Mouse (Mus musculus) heart, adult 8-10 months (tissue): ENCODE results near the gene Mrpl23. TPM values are rescaled to one million over a fixed set of nuclear protein-coding genes. Genes with fewer than 3 reads are reported as not detected.
A peak's percentile ranks its signal among the peaks of the same experiment; 100 is the strongest.

Source experiments
- DNase-seq: peaks from one replicate; pipeline ENCODE4 v3.0.0; 2022; ENCODE audit warnings: low spot score
- total RNA-seq, 4 experiments: library from RNA; stranded (reverse); gene quantifications; 2 replicates each; pipeline ENCODE4 v1.2.4; 2022

The Mrpl23 gene
- total RNA-seq, 4 experiments from 2014 or later: 0.90 to 35.4 (median 16.1) TPM

GRCm38 (mm10) chr7:142551691-142552090 lies 19.2 kb downstream of the Mrpl23 start:
- no peak for DNase-seq

DNA sequence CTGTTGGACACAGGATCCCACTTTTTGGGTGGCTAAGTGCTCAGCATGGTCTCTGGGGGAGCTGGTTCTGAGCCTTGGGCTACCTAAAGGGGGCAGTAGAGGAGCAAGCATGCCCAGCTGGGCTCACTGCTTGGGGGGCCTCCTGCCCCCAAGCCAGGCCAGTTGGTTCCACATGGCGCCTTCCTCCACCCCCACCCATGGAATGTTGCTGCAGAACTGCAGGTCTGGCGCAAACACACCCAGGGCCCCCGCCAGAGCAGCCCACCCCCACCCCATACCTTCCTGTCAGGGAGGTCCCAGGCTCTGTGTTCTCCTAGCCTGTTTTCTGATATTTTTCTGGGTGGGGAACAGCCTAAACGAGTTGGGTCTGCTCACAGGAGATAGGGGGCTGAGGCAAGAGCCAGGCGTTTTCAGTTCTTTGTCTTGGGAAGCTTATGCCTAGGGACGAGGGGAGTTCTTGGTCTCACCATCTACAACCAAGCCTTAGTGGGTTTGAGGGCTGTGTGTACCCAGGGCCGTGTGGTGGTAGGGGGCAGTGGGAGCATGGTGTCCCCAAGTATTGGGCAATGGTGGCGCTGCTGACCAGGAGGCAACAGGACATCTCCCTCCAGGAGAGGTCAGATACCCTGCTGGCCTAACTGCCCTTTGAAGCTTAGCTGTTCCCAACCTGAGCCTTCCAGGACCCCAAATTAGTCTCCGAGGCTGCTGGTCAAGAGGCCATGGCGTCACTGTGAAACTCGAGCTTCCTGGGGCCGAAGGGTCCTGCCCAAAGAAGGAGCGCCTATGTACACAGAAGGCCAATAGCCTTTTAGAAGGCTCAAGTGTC lies 20.3 kb downstream of the Mrpl23 start:
- DNase-seq: no peak

DNA sequence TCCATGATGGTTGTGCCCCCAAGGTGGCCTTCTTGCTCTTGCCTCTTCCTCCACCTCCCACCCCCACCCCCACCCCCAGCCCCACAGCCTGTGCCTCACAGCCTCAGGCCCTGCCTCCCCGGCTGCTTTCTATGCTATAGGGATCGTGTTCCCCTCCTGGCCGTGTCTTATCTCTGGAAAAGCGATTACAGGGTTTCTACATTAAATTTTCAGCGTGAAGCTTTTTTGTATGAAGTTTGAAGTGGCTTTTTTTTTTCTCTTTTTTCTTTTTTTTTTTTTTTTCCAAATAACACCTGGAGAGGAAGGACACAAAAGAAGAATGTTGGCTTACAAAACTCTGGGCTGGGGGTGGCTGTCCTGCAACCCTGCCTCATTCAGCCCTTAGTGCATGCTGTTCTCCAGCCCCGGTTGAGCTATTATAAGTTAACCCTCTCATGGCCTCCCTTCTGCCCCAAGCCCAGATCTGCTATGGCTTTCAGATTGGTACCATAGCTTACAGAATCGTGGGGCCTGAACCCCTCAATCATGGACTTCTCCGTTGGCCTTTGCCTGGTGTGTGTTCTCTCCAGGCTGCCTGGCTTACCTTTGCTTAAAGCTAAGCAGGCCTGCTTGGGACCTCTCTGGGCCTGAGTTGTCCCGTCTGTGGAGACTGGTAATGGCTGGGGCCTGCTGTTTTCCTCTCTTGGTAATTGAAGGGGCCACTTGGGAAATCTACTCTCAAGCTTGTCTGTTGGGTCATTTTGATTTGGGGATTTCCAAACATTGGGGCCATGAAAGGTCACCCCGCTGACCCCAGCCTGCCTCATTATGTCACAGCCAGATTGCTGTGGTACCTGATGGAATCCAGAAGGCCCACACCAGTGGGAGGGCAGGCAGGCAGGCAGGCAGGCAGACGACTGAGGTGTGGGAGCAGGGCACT lies 21.2 kb downstream of the Mrpl23 start:
- DNase-seq: no peak

DNA sequence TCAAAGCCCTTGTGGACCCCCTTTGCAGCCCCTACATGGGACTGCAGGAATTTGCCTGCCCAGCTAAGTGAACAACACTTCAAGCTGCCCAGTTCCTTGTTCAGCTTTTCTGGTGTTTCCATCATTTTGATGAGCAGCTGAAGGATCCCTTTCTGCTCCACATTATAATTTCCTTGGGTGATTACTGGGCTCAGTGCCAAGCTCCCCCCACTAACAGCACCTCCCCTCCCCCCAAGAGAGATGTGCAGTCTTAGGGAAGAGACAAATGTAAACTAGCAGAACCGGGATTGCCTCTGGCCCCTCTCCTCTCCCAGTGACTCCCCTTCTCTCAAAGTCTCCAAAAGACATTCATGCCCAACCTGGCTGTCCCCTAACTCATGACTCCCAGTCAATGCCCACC lies 22.1 kb downstream of the Mrpl23 start:
- DNase-seq: no peak

GRCm38 (mm10) chr7:142555366-142556088 lies 23.0 kb downstream of the Mrpl23 start:
- no peak for DNase-seq

GRCm38 (mm10) chr7:142556089-142556476 lies 23.6 kb downstream of the Mrpl23 start:
- no peak for DNase-seq

- DNase-seq: no peak
These were observed 25.2 kb downstream of the Mrpl23 start for GRCm38 (mm10) chr7:142557696-142558095.

- DNase-seq: no peak
These were observed 26.1 kb downstream of the Mrpl23 start for GRCm38 (mm10) chr7:142558511-142559146.

DNA sequence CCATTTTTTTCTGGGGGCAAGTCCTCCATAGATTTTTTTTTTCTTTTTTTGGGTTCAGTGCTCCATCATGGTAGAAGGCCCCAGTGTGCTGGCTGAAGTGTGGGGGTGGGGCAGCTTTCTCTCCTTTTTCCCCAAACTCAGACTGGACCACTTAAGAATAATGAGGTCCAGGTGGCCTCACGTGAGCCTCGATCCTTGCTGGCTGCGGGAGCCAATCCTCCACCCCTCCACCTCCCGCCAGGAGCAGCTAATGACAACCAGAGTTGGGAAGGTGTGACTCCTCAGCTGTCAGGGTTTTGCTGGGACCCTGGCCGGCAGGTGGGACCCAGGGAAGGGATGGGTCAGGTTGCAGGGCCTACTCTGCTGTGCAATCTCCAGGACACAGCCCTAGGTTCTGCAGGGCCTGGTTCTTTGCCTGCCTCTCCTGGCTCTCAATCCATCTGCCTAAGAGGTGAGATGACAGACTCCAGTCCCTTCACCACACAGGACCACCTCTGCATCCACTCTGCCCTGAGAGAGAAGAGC lies 27.2 kb downstream of the Mrpl23 start:
- no peak for DNase-seq

GRCm38 (mm10) chr7:142560942-142561855 lies 28.7 kb downstream of the Mrpl23 start:
- DNase-seq: no peak

DNA sequence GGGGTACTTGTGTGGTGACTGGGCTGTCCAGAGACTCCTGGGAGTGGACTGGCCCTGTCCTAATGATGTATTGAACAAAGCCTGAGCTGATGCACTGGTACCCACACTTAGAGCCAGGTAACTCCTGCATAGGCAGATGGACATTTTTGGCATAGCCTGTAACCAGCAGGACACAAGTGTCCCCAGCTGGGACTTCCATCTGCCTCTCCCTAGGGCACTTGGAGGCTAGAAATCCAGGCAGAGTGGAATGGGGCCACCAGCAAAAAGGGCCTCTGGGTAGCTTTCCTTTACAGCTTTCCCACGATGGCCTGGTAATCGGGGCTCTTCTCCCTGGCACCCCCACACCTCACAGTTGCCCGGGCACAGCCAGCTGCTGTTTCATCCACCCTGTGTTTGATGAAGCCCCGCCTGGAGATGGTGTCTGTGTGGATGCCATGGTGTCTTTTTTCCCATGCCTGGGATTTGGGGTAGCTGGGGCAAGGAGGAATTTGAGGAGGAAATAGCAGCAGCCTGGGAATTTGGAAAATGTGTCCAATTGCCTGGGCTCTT lies 29.4 kb downstream of the Mrpl23 start:
- DNase-seq: no peak

DNA sequence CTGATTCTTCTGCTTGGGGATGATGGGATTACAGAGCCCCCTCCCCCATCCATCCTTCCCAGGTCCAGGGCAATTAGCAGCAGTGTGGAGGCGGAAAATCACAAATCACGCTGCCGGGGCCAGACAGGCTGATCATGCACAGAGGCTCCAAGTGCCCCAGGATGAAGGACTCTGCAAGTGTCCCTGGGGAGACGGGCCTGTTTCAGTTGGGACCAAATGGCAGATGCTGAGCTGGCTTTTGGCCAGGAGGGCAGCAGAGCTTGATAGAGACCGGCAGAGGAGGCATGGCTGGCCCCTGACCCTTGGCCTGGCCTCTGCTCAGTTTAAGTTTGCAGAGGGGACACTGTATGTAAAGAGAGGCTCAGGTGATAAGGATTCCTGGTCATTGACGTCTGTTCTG lies 30.7 kb downstream of the Mrpl23 start:
- DNase-seq: no peak

- DNase-seq: no peak
These were observed 32.6 kb downstream of the Mrpl23 start for GRCm38 (mm10) chr7:142564955-142565643.

DNA sequence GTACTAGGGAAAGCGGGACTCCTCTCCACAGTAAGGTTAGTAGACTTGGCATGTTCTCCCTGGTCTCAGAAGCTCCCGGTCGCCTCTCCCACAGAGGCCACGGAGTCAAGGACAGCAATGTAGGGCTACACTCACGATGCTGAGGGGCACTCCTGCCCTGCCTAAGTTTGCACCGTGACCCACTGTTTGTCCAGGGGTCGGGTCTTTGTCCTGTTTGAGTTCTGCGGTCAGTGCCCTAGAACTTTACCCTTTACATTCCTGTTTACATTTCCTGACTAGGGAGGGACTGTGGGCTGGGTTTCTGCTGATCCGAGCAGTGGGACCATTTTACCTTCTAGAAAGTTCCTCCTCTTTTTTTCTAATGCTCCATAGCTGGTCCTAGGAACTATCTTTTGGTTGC lies 34.0 kb downstream of the Mrpl23 start:
- no peak for DNase-seq

DNA sequence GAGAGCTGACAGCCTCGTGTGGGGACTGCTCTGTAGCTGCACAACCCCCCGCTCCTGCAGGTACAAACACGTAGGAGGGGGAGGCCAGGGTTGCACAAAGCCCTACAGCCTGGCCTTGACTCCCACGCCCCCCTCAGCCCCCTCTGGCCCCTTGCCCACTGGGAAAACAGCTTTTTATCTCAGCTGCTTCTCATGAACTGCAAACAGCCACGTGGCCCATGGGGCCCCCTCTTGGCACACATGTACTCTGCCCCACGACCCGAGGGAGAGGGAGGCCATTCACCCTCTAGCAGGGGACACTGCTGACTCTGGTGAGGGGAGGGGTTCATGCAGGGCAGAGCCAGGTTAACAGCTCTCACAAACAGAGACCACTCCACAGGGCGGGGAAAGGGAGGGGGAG lies 36.5 kb downstream of the Mrpl23 start:
- no peak for DNase-seq

DNA sequence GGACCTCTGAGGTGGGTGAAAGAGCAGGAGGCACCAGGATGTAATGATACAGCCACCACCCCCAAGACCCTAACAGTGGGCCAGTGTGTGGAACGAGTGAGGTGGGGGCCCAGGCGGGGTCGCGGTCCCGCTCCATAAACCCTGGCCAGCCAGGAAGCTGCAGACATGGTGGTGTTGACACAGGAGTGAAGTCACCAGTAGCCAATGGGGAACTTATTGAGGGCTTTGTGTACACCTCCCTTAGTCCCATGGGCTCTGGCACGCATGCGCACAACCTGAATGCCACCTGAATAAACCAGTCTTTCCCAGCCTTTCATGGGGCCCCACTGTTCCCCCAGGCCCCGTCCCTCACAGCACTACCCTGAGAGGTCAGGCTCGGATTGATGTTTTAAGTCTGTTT lies 38.1 kb downstream of the Mrpl23 start:
- no peak for DNase-seq

GRCm38 (mm10) chr7:142571458-142572220 lies 39.2 kb downstream of the Mrpl23 start:
- peak; percentile 37 for DNase-seq

GRCm38 (mm10) chr7:142572343-142572742 lies 39.9 kb downstream of the Mrpl23 start:
- DNase-seq: no peak
